Mouse (Mus musculus) monocyte, adult 2 months (primary cell): ENCODE measurements around the gene Itgb3.

ENCODE experiments used
- DNase-seq, 2 experiments: peaks; one replicate each; pipeline ENCODE4 v3.0.0; 2022; ENCODE audit warnings: low spot score in 2 of 2, low read depth in 1 of 2

The Itgb3 gene

GRCm38 (mm10) chr11:104582308-104582606 is 25.5 kb upstream of the Itgb3 start:
- DNase-seq = no peak

DNA sequence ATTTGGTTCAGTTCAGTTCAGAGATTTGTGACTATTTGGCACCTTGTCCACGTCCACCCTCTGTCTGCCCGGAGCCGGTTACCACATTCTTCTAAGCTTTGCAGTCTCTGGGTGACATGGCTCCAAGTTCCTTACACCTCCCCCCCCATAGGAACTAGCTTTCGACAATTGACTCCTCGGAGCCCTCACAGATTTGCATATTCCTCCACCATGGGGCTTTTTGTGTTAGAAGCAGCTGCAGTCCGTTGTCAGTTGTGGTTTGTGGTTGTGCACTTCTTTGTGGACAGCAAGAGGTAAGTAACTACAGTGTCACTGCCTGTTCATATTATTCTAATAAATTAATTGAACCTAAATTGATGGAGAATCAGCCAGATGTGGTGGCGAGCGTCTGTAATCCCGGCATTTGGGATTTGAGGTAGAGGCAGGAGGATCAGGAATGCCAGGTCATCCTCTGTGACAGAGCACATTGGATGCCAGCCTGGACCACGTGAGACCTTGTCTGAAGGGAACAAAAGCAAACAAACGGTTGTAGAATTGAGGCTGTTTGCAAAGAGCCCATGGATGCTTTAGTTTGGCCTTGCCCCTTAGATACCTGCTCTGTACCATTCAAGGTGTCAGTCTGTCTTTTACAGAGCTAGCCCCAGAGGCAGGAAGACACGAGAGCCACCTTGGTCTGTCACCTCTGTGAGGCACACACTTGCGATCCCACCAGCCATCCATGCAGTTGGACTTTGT is 25.0 kb upstream of the Itgb3 start:
- no peak for DNase-seq

DNA sequence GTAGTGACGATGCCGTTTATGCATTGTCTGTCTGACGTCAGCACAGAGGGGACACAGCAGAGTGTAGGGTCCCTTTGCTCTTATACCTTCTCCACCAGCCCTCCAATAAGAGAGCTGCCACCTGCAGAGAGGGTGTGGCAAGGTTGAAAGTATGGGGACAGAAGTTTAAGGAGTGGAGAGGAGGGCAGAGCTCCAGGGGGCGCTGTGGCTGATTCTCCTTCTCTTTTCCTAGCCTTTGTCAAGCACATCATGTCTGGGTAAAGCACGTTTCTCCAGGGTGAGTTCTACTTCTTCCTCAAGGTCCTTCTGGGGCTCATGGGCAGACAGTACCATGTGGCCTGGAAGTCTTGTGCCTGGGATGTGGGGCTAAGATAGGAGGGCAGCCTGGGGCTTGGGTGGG is 22.3 kb upstream of the Itgb3 start:
- DNase-seq = no peak

- DNase-seq = no peak
Measured at GRCm38 (mm10) chr11:104587904-104588303, 19.9 kb upstream of the Itgb3 start.

DNA sequence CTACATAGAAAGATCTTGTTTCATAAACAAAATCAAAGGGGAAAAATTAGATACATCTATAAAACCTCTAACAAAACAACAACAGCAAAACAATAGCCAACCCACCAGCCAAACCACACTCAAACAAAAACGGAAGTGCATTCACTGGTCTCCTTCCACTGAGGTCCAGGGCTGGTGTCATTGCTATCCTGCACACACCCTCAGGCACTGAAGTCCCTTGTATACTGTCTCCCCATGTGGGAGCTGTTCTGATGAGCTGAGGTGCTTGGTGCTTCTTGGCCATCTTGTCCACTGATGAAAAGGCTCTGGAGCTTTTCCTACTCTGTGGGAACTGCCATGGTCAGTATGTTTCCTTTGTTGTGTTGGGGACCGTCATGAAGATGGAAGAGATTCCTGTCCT is 19.3 kb upstream of the Itgb3 start:
- no peak for DNase-seq

DNA sequence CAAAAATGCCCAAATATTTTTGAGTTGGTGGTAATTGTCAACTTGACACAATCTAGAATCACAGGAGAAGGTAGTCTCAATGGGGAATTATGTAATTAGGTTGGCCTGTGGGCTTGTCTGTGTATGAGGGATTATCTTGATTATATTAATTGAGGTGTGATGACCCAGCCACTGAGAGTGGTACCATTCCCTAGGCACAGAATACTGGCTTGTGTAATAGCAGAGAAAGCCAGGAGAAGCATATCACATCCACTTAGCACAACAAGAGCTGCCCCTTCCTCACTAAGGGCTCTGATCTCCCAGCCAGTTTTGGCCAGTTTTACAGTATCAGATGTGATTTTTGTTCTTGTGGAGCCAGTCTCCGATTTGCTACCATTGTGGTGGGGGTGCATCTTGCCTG is 18.2 kb upstream of the Itgb3 start:
- no peak for DNase-seq

GRCm38 (mm10) chr11:104590148-104590547 is 17.7 kb upstream of the Itgb3 start:
- DNase-seq = peak in 1 of 2 experiments; percentile 49

GRCm38 (mm10) chr11:104592066-104592835 is 15.5 kb upstream of the Itgb3 start:
- no peak for DNase-seq

DNA sequence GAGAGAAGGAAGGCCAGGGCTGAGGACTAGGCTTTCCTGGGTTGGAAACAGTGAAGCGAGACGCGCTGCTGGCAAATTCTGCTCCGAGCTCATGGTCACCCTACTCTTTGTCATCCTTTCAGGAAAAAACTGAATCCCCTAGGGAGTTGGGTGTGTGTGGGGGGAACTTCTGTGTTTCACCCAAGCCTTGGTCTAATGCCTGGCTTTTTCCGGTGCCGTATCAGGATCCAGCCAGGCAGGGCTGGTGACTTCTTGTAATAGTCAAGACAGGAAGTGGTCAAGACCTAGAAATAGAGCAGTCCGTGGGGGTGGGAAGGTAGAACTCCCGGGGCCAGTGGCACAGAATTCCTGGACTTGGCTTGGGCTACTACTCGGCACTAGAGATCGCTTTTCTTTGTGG is 11.4 kb upstream of the Itgb3 start:
- DNase-seq = no peak

DNA sequence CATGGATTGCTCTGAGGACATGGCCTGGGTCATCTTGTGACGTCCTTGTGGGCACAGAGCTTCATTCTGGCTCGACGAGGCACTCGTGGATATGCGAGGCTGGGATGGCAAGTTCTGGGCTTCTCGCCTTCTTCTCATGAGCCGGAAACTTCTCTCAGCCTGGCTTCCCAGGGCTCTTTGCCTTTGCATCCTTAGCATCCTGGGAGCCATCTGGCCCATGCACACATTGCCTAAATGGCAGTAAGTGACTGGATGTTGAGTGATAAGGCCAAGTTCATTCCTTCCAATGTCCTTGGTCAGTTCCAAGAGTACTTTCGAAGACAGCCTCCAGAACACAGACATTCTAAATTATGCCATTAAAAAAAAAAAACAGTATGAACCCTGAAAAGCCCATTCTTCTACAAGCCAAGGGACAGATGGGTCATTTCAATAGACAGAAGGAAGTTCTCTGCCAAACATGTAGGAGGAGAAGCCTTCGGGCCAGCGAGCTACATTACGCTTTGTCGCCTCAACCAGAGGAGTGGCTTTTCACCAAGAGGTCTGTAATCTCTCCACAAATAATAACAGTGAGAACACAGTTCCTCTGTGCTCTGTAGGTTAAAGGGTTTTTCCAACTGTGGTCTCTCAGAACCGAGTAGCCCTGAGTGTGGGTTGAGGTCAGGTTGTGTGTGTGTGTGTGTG is 8.4 kb upstream of the Itgb3 start:
- DNase-seq = no peak

DNA sequence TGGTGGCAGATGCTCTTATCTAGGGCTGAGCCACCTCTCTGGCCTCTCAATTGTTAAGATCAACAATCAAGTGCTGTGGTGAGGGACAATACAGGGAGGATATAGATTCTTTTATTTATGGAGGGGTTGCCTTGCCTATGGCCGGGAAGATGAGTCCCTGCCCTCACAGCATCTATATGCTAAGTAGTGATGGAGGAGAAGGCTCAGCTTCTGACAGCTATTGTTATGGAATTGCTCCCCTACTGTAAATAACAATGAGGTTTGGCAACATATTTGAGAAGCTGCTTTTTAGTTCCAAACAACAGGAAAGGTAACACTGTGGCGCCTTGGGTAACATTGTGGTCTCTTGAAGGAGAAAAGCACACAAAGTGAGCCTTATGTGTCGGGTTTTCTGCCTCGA is 7.1 kb upstream of the Itgb3 start:
- DNase-seq = no peak

DNA sequence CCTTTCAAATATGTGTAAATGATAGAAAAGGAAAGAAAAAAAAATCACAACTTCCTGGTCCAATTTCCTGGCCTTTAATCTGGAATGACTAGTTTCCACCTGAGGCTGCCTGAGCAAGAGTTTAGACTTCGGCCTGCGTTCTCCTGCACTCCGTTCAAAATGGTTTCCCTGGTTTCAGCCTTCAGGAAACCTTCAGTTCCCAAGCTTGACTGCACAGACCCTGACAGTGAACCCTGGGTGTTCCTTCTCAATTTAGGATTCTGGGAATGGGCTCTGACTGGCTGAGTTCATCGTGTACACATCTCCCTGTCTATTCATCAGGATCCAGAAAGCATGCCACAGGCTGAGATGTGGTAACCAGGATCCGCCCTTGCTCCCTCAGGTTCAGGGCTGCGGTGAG is 3.6 kb upstream of the Itgb3 start:
- no peak for DNase-seq

GRCm38 (mm10) chr11:104608249-104608920 is 585 bp downstream of the Itgb3 start:
- DNase-seq = no peak

DNA sequence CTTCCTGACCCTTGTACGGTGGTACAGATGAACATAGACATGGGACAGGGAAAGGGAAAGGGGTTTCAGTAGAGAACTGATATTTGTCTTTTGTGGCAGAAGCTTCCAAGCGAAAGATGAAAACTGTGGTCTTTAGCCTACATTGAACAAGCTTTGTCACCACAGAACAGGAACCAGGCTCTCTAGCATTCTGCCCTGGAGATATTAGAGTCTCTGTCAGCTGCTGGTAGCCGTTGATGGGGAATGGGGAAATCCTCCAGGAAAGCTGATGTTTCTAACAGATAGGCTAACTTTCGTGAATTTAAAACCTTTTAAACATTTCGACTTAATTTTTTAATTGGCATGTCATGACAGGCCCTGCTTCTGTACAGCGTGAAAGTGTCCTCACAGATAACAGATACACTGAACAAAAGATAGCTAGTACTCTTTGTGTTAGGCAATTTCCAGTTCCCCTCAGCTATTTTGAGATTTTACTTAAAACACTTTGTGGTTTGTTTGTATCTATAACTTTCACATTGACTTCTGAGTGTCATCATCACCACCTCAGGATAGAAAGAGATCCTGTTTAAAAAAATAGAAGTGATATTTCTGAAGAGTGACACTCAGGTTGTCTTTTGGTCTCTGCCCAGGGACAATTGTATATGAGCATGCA is 1.4 kb downstream of the Itgb3 start:
- DNase-seq = no peak

GRCm38 (mm10) chr11:104609733-104610132 is 1.9 kb downstream of the Itgb3 start:
- DNase-seq = no peak

DNA sequence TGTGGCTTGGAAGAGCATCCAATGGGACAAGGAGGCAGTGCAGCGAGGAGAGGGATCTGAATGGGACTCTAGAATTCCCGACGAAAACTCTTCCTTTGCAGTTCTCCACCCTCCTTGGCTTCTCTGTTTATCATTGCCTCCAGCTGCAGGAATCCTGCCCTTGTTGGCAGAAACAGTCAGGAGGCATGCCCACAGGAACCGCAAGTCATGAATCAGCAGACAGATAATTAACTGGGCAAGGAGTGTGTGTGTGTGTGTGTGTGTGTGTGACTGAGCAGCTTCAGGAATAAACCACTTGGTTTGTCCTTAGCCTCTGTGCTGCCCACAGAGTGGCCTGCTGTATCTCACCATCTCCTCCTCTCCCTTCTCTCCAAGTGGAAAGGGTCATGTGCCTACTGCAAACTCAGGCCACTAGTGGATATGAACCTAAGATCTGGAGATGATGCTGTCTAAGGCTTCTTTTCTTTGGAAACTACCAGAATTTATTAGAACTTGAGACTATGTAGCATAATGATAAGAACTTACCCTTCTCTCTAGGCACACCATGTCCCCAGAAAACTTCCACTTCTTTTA is 3.9 kb downstream of the Itgb3 start:
- no peak for DNase-seq

GRCm38 (mm10) chr11:104613551-104613950 is 5.8 kb downstream of the Itgb3 start:
- DNase-seq = no peak

- DNase-seq = no peak
Measured at GRCm38 (mm10) chr11:104614130-104614529, 6.3 kb downstream of the Itgb3 start.

GRCm38 (mm10) chr11:104616182-104616581 is 8.4 kb downstream of the Itgb3 start:
- no peak for DNase-seq

DNA sequence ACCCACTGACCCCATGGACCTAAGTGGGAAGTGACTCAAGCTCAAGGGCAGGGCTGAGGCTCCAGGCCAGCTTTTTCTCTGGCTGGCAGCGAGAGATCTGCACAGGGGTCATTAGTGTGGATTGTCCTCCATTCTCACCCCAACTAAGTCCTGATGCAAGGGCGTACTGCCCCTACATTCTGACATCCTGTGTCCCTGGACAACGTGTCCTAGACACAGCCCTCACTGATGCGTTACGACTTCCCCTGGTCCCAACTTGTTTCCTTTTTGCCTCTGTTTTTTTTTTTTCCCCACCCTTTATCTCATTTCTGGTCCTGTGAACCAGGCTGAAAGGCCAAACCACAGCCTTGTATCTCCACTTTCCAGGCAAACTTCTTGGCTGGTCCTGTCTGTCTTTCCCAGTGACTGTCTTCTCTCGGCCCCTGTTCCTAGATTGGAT is 10.9 kb downstream of the Itgb3 start:
- DNase-seq = no peak
